Mouse (Mus musculus) CH12.LX (cell line): ENCODE results near the gene Cacna1s. TPM values are rescaled to one million over a fixed set of nuclear protein-coding genes. Genes with fewer than 3 reads are reported as not detected.

Experiments
- DNase-seq: peaks from one replicate; pipeline ENCODE4 v3.0.0-alpha.2; 2013; ENCODE audit errors: extremely low read depth
- H3K27ac ChIP-seq: 2 replicates; pipeline ENCODE4 v1.5.1; 2012; ENCODE audit warnings: low read depth, mild to moderate bottlenecking, control low read depth, moderate library complexity; ENCODE audit not compliant: insufficient read depth
- H3K27me3 ChIP-seq: replicated peaks from 2 replicates; pipeline ENCODE3; 2012; ENCODE audit warnings: inconsistent platforms
- H3K36me3 ChIP-seq, 2 experiments: replicated peaks in 1 of 2; 2 replicates each; pipeline versions ENCODE3 to v1.6.1; 2012; ENCODE audit warnings: inconsistent platforms in 1 of 2, low read length in 1 of 2, mild to moderate bottlenecking in 1 of 2, mixed read lengths in 1 of 2, moderate library complexity in 1 of 2; ENCODE audit not compliant: control insufficient read depth in 1 of 2, insufficient read depth in 1 of 2
- H3K4me1 ChIP-seq, 2 experiments: 2 replicates each; pipeline ENCODE4 v1.6.1; 2012; ENCODE audit warnings: inconsistent platforms in 1 of 2, moderate library complexity in 1 of 2; ENCODE audit not compliant: insufficient read depth in 2 of 2, control insufficient read depth in 1 of 2
- H3K4me2 ChIP-seq: 2 replicates; pipeline ENCODE4 v1.6.1; 2012; ENCODE audit warnings: low read depth, mild to moderate bottlenecking, control low read depth; ENCODE audit not compliant: poor library complexity, insufficient read depth, severe bottlenecking
- H3K4me3 ChIP-seq, 3 experiments: fragments of 150-350 bp in 1 of 3; sonication (generic) in 1 of 3; replicated peaks in 1 of 3; 2 replicates each; pipeline versions ENCODE3 to v1.5.1; 2011 to 2012; ENCODE audit warnings: low read depth in 2 of 3, low read length in 2 of 3, mild to moderate bottlenecking in 2 of 3, moderate library complexity in 2 of 3, control low read depth in 1 of 3, improper control_type of control experiment in 1 of 3, inconsistent platforms in 1 of 3, mixed read lengths in 1 of 3; ENCODE audit not compliant: poor library complexity in 1 of 3
- H3K79me2 ChIP-seq: replicated peaks from 2 replicates; pipeline ENCODE4 v1.6.1; 2012; ENCODE audit warnings: mild to moderate bottlenecking, moderate library complexity; ENCODE audit not compliant: control insufficient read depth, poor library complexity, insufficient read depth, severe bottlenecking; ENCODE audit errors: extremely low read depth
- H3K9ac ChIP-seq: 2 replicates; pipeline ENCODE4 v1.6.1; 2012; ENCODE audit warnings: low read depth, mild to moderate bottlenecking, control low read depth, moderate library complexity; ENCODE audit not compliant: insufficient read depth
- H3K9me3 ChIP-seq: replicated peaks from 2 replicates; pipeline ENCODE3; 2012; ENCODE audit warnings: low read length, inconsistent platforms, mixed read lengths
- BHLHE40 ChIP-seq: IDR thresholded peaks from 2 replicates; pipeline ENCODE4 v1.6.1; 2011; ENCODE audit warnings: mild to moderate bottlenecking, low read depth, low read length, improper control_type of control experiment
- CHD2 ChIP-seq: IDR thresholded peaks from 2 replicates; pipeline ENCODE4 v1.6.1; 2011; ENCODE audit warnings: low read length, improper control_type of control experiment
- E2F4 ChIP-seq: IDR thresholded peaks from 2 replicates; pipeline ENCODE4 v1.6.1; 2011; ENCODE audit warnings: low read depth, low read length, improper control_type of control experiment; ENCODE audit not compliant: insufficient replicate concordance
- ELF1 ChIP-seq: IDR thresholded peaks from 2 replicates; pipeline ENCODE4 v1.6.1; 2014; ENCODE audit warnings: low read depth, mild to moderate bottlenecking, inconsistent platforms, low read length, improper control_type of control experiment
- GABPA ChIP-seq: IDR thresholded peaks from 2 replicates; pipeline ENCODE4 v1.6.1; 2012; ENCODE audit warnings: low read depth, low read length, improper control_type of control experiment, inconsistent platforms; ENCODE audit not compliant: insufficient replicate concordance
- IRF4 ChIP-seq: IDR thresholded peaks from 2 replicates; pipeline ENCODE4 v1.6.1; 2014; ENCODE audit warnings: low read depth, mild to moderate bottlenecking, inconsistent platforms, low read length, improper control_type of control experiment
- JUN ChIP-seq: IDR thresholded peaks from 2 replicates; pipeline ENCODE4 v1.6.1; 2011; ENCODE audit warnings: low read depth, mild to moderate bottlenecking, low read length, improper control_type of control experiment, moderate library complexity; ENCODE audit not compliant: insufficient read depth
- JUND ChIP-seq: conservative IDR thresholded peaks from 2 replicates; pipeline ENCODE4 v1.6.1; 2011; ENCODE audit warnings: low read depth, low read length, improper control_type of control experiment
- KAT2A ChIP-seq: IDR thresholded peaks from 2 replicates; pipeline ENCODE4 v1.6.1; 2012; ENCODE audit warnings: low read length, improper control_type of control experiment, inconsistent platforms; ENCODE audit not compliant: insufficient replicate concordance
- MAFK ChIP-seq: IDR thresholded peaks from 2 replicates; pipeline ENCODE4 v1.6.1; 2011; ENCODE audit warnings: low read length, improper control_type of control experiment; ENCODE audit not compliant: insufficient replicate concordance
- MAX ChIP-seq: IDR thresholded peaks from 2 replicates; pipeline ENCODE4 v1.6.1; 2011; ENCODE audit warnings: low read length, improper control_type of control experiment
- MXI1 ChIP-seq: IDR thresholded peaks from 2 replicates; pipeline ENCODE4 v1.6.1; 2011; ENCODE audit warnings: mild to moderate bottlenecking, low read depth, low read length, improper control_type of control experiment
- MYC ChIP-seq: IDR thresholded peaks from 2 replicates; pipeline ENCODE4 v1.6.1; 2011; ENCODE audit warnings: low read depth, mild to moderate bottlenecking, improper control_type of control experiment, low read length
- NELFE ChIP-seq: IDR thresholded peaks from 2 replicates; pipeline ENCODE4 v1.6.1; 2011; ENCODE audit warnings: low read depth, low read length, improper control_type of control experiment
- NRF1 ChIP-seq: IDR thresholded peaks from 2 replicates; pipeline ENCODE4 v1.6.1; 2014; ENCODE audit warnings: low read depth, mild to moderate bottlenecking, inconsistent platforms, low read length, improper control_type of control experiment, moderate library complexity
- POLR2A ChIP-seq: IDR thresholded peaks from 2 replicates; pipeline ENCODE4 v1.6.1; 2011; ENCODE audit warnings: low read depth, mild to moderate bottlenecking, improper control_type of control experiment, low read length
- RCOR1 ChIP-seq: conservative IDR thresholded peaks from 2 replicates; pipeline ENCODE4 v1.6.1; 2012; ENCODE audit warnings: low read depth, mild to moderate bottlenecking, inconsistent platforms, low read length, improper control_type of control experiment
- SIN3A ChIP-seq: IDR thresholded peaks from 2 replicates; pipeline ENCODE4 v1.6.1; 2012; ENCODE audit warnings: low read length, improper control_type of control experiment, inconsistent platforms
- TBP ChIP-seq: conservative IDR thresholded peaks from 2 replicates; pipeline ENCODE4 v1.6.1; 2011; ENCODE audit warnings: low read depth, low read length, improper control_type of control experiment
- ZC3H11A ChIP-seq: IDR thresholded peaks from 2 replicates; pipeline ENCODE4 v1.6.1; 2012; ENCODE audit warnings: low read depth, mild to moderate bottlenecking, inconsistent platforms, low read length, improper control_type of control experiment
- ZMIZ1 ChIP-seq: IDR thresholded peaks from 2 replicates; pipeline ENCODE4 v1.6.1; 2012; ENCODE audit warnings: low read depth, mild to moderate bottlenecking, inconsistent platforms, low read length, improper control_type of control experiment
- dilution Hi-C: fragments of 300-500 bp; cut with MboI; formaldehyde crosslinking; loops from 2 replicates; pipeline ENCODE4 v1.14.3; 2020; ENCODE audit warnings: low sequenced_read_pairs; ENCODE audit not compliant: extremely low pct_unique_long_range_greater_than_20kb, extremely low pct_ligation_motif_present
- in situ Hi-C: fragments of 300-500 bp; cut with MboI; formaldehyde crosslinking; loops from 3 replicates; pipeline ENCODE4 v1.14.3; 2019; ENCODE audit warnings: low sequenced_read_pairs, low pct_ligation_motif_present, low pct_unique_long_range_greater_than_20kb, mixed read lengths
- polyA plus RNA-seq: library from polyadenylated mRNA; unstranded; fragments of >175 nt; gene quantifications from 2 replicates; pipeline ENCODE4 v1.2.1, GENCODE M21; 2012; ENCODE audit warnings: low read depth; ENCODE audit not compliant: insufficient read length
- total RNA-seq, 2 experiments: library from RNA; depleted of rRNA; stranded (reverse); fragments of 300-350 nt in 1 of 2; fragments of >200 nt in 1 of 2; gene quantifications; 2 replicates each; pipeline ENCODE4 v1.2.3; 2012 to 2014

Cacna1s gene
- total and polyA plus RNA-seq, 3 experiments: 33.9 to 90.0 (median 61.7) TPM

DNA sequence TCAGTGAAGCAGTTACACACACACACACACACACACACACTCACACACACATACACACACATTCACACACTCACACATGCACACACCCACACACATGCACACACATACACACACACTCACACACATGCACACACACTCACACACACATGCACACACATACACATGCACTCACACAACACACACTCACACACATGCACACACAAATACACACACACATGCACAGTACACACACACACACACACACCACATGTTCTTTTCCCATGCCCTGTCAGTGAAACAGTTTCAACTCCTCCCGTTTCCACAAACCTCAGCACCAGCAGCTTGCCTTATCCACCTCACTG lies 67.7 kb downstream of the Cacna1s start:
- no peaks in the 10 kb centered on the region for H3K9me3 ChIP-seq
- dilution Hi-C loops (no loop called here), in situ Hi-C loops (no loop called here)
- no peak for DNase-seq
- peaks cover 34 to 53% of the 10 kb centered on the region in 2 experiments for H3K4me1 ChIP-seq
- H3K36me3 ChIP-seq: peaks cover 9 to 21% of the 10 kb centered on the region in 2 experiments
- no peak overlapping the region for H3K27ac ChIP-seq
- H3K4me2 ChIP-seq: no peak overlapping the region
- no peak overlapping the region for H3K9ac ChIP-seq
- no peaks in the 10 kb centered on the region for H3K79me2 ChIP-seq
- no peak overlapping the region for H3K4me3 ChIP-seq
- H3K27me3 ChIP-seq: no peaks in the 10 kb centered on the region
- TF ChIP-seq NELFE: no peak
- TF ChIP-seq KAT2A: no peak
- TF ChIP-seq JUND: no peak
- TF ChIP-seq IRF4: no peak
- no peak for TF ChIP-seq JUN
- no peak for TF ChIP-seq RCOR1
- TF ChIP-seq SIN3A: no peak
- TF ChIP-seq ZC3H11A: no peak
- TF ChIP-seq ELF1: no peak
- no peak for TF ChIP-seq TBP
- TF ChIP-seq MYC: no peak
- TF ChIP-seq E2F4: no peak
- TF ChIP-seq GABPA: no peak
- TF ChIP-seq MAFK: no peak
- no peak for TF ChIP-seq CHD2
- no peak for TF ChIP-seq MXI1
- no peak for TF ChIP-seq NRF1

DNA sequence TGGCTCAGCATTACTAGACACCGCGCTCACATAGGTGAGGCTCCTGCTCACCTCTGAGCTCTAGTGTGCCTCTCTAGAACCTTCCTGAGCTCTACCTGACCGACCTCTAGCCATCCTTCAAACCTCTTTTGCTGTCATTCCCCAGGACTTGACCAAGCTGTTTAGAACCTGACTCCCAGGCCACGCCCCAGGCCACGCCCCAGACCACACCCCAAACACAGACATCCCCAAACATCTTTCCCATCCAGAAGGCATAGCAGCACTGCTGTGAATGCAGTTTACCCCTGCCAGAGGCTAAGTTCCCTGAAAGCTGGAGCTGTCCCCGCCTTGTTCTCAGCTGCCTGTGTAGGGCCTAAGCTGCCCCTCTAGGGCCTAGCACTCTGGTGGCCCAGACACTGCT lies 68.2 kb downstream of the Cacna1s start:
- dilution Hi-C loops (no loop called here), in situ Hi-C loops (no loop called here)
- Histone ChIP-seq H3K9ac (no peak overlapping the region), H3K4me3 (no peak overlapping the region), H3K4me2 (no peak overlapping the region), H3K4me1 (peaks cover 34 to 58% of the 10 kb centered on the region in 2 experiments), H3K36me3 (peaks cover 9 to 23% of the 10 kb centered on the region in 2 experiments), H3K27me3 (no peaks in the 10 kb centered on the region), H3K27ac (no peak overlapping the region), H3K9me3 (no peaks in the 10 kb centered on the region), H3K79me2 (no peaks in the 10 kb centered on the region)
- DNase-seq: no peak
- TF ChIP-seq ZMIZ1 (no peak), GABPA (no peak), IRF4 (no peak), JUN (no peak), MAX (no peak), MYC (no peak), ZC3H11A (no peak), NRF1 (no peak), MAFK (no peak), BHLHE40 (no peak), POLR2A (no peak), JUND (no peak)
